Comparison of ENCODE assay signal across 14 mouse cellular contexts in the genomic region with DNA sequence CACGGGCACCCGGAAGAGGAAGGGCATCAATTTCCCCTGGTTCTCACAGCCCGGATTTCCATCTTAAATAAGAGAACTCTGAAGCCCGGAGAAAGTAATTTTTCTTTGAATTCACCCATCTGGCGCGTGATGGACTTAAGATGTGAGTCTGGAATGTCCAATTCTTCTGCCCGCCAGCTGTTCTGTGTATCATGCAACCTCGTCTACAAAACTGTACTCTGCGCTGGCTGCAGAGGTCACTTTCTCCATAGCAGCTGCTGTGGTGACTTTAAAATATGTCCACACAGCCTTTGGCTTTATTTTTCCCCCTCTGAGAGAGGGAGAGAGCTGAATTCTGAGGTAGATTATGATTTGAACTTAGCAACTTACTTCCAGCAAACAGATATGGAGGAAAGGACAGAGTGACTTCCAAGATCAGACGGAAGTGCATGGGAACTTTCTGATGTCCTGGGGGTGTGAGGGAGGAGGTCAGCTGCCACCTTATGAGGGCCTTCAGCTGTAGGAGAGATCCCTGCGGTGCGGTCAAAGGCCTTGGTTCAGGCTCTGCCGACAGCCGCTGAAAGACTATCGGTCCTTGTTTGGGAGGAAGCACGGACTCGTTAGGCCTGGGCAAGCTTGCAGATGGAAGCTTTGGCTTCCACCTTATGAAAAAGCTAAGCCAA.
DNase-seq lines count a peak whose midpoint lies in the region; ATAC-seq and TF ChIP-seq lines count a peak whose summit lies in the region.
"Had no signal": no experiment of that assay in that cellular context is flagged by ENCODE, and none has a peak within 500 bp of the region (broad histone marks: within the 10 kb centered on the region; RNA-seq: fewer than 3 reads in every experiment).

No protein-coding gene starts in this region.

- H3K27ac ChIP-seq in heart, embryonic 13.5 days (replicated peaks) = 0 out of 2 replicates have a peak overlapping the region, but pooled peaks have one; percentile 13
- no peak overlapping the region for H3K27ac ChIP-seq in cerebellum, adult 2 months (ENCODE audit: insufficient read depth, low read length)
- H3K27ac ChIP-seq: embryonic facial prominence, embryonic 13.5 days; forebrain, embryonic 10.5 days; hindbrain, embryonic 12.5 days had no signal

- H3K4me3 ChIP-seq in heart, embryonic 13.5 days = no peak overlapping the region
- H3K4me3 ChIP-seq in cerebellum, adult 2 months (replicated peaks; ENCODE audit: insufficient read depth, low read depth, low read length) = no peak overlapping the region
- H3K4me3 ChIP-seq: embryonic facial prominence, embryonic 13.5 days; forebrain, embryonic 10.5 days; hindbrain, embryonic 12.5 days; myocyte had no signal

- peaks cover 15% of the 10 kb centered on the region for H3K4me1 ChIP-seq in heart, embryonic 13.5 days
- peaks cover 5% of the 10 kb centered on the region for H3K4me1 ChIP-seq in cerebellum, adult 2 months (ENCODE audit: control insufficient read depth, insufficient read depth, low read length)
- H3K4me1 ChIP-seq: forebrain, embryonic 10.5 days had no signal

- ATAC-seq in heart, embryonic 13.5 days (ENCODE audit: extremely low read depth, insufficient number of reproducible peaks, low FRiP score, low TSS enrichment) = no peak
- ATAC-seq in activated CD4-positive, CD25-positive, alpha-beta regulatory T cell, adult 4 months = no peak
- ATAC-seq: Patski had no signal

- intact Hi-C loops in heart, postnatal 14 days (cut with DNase I) = no loop called here

- no peak for TF ChIP-seq POLR2A in cerebellum, adult 2 months (IDR thresholded peaks at IDR 0.05; ENCODE audit: borderline replicate concordance, insufficient read depth, low read length)

- no peak for TF ChIP-seq CTCF in cerebellum, adult 2 months (IDR thresholded peaks at IDR 0.05; ENCODE audit: borderline replicate concordance, insufficient read depth, low read depth, low read length)

- no peak for DNase-seq in heart, postnatal 14 days
- peak; percentile 45 for DNase-seq in kidney, postnatal 14 days
- no peak for DNase-seq in kidney, adult 9 months
- DNase-seq in forelimb bud, embryonic 11.5 days (ENCODE audit: low read depth, low spot score) = peak; percentile 27
- DNase-seq in lung, postnatal 25 days (ENCODE audit: low spot score) = peak; percentile 48
- no peak for DNase-seq in cerebellum, adult 2 months
- DNase-seq: cerebellum, adult 11 months had no signal

- 72% methylated on average over 17 of the region's 17 CpGs for WGBS in heart, embryonic 13.5 days
- WGBS in cerebellum, adult 2 months = 64% methylated on average over 17 of the region's 17 CpGs

- H3K36me3 ChIP-seq in heart, embryonic 13.5 days = no peaks in the 10 kb centered on the region
- H3K36me3 ChIP-seq: embryonic facial prominence, embryonic 13.5 days; forebrain, embryonic 10.5 days; hindbrain, embryonic 12.5 days had no signal

- H3K9ac ChIP-seq in heart, embryonic 13.5 days = no peak overlapping the region
- H3K9ac ChIP-seq: embryonic facial prominence, embryonic 13.5 days; hindbrain, embryonic 12.5 days had no signal

- H3K27me3 ChIP-seq in heart, embryonic 13.5 days (replicated peaks) = no peaks in the 10 kb centered on the region
- no peaks in the 10 kb centered on the region for H3K27me3 ChIP-seq in cerebellum, adult 2 months (ENCODE audit: control insufficient read depth, insufficient read depth, low read length)
- H3K27me3 ChIP-seq: embryonic facial prominence, embryonic 13.5 days; hindbrain, embryonic 12.5 days; Patski had no signal

- H3K9me3 ChIP-seq in heart, embryonic 13.5 days = no peaks in the 10 kb centered on the region
- H3K9me3 ChIP-seq: embryonic facial prominence, embryonic 13.5 days; forebrain, embryonic 10.5 days; hindbrain, embryonic 12.5 days had no signal

- no peak overlapping the region for H3K4me2 ChIP-seq in heart, embryonic 13.5 days
- H3K4me2 ChIP-seq: embryonic facial prominence, embryonic 13.5 days; hindbrain, embryonic 12.5 days had no signal

Comparison
In these comparisons a context has a peak if more than half of its experiments do, and no peak if none do; other contexts are left out.
1. DNase-seq: peak in kidney, postnatal 14 days (single experiment), forelimb bud, embryonic 11.5 days (single experiment) and lung, postnatal 25 days (single experiment); none in heart, postnatal 14 days (0 of 2), kidney, adult 9 months (single experiment) and cerebellum, adult 2 months (0 of 2).